Mouse (Mus musculus) limb, embryonic 14.5 days (tissue): ENCODE measurements around the gene Unc5b. TPM values are rescaled to one million over a fixed set of nuclear protein-coding genes. Genes with fewer than 3 reads are reported as not detected.

ENCODE experiments used
- ATAC-seq: fragments of 200-750 bp; cut with Nextera tagmentation; 2 replicates; pipeline ENCODE4 v1.8.0; 2017; ENCODE audit warnings: low read depth, moderate number of reproducible peaks, moderate TSS enrichment; ENCODE audit not compliant: low FRiP score
- DNase-seq: peaks from one replicate; pipeline ENCODE4 v3.0.0-alpha.2; 2015; ENCODE audit warnings: low spot score
- H3K27ac ChIP-seq: fragments of 300-500 bp; sonication (generic); replicated peaks from 2 replicates; pipeline ENCODE4 v1.5.1; 2014; ENCODE audit warnings: low read depth, mild to moderate bottlenecking, low read length, moderate library complexity, mixed read lengths
- H3K27me3 ChIP-seq: fragments of 300-500 bp; sonication (generic); 2 replicates; pipeline ENCODE4 v1.6.1; 2014; ENCODE audit warnings: low read length, mixed read lengths; ENCODE audit not compliant: control insufficient read depth, insufficient read depth
- H3K36me3 ChIP-seq: fragments of 300-500 bp; sonication (generic); 2 replicates; pipeline ENCODE4 v1.6.1; 2014; ENCODE audit warnings: mild to moderate bottlenecking, low read length, moderate library complexity, mixed read lengths; ENCODE audit not compliant: control insufficient read depth, insufficient read depth
- H3K4me1 ChIP-seq: fragments of 300-500 bp; sonication (generic); 2 replicates; pipeline ENCODE4 v1.6.1; 2014; ENCODE audit warnings: antibody characterized with exemption, low read length, mixed read lengths; ENCODE audit not compliant: control insufficient read depth, insufficient read depth
- H3K4me2 ChIP-seq: fragments of 300-500 bp; sonication (generic); replicated peaks from 2 replicates; pipeline ENCODE4 v1.6.1; 2014; ENCODE audit warnings: low read depth, mild to moderate bottlenecking, low read length, moderate library complexity; ENCODE audit not compliant: severe bottlenecking
- H3K4me3 ChIP-seq: fragments of 300-500 bp; sonication (generic); replicated peaks from 2 replicates; pipeline ENCODE4 v1.5.1; 2014; ENCODE audit warnings: low read length
- H3K9ac ChIP-seq: fragments of 300-500 bp; sonication (generic); 2 replicates; pipeline ENCODE4 v1.6.1; 2014; ENCODE audit warnings: mild to moderate bottlenecking, low read depth, low read length, moderate library complexity; ENCODE audit not compliant: severe bottlenecking
- H3K9me3 ChIP-seq: fragments of 300-500 bp; sonication (generic); 2 replicates; pipeline ENCODE4 v1.6.1; 2016; ENCODE audit warnings: low read length; ENCODE audit not compliant: control insufficient read depth
- POLR2A ChIP-seq: fragments of 200-500 bp; IDR thresholded peaks from 2 replicates; pipeline ENCODE4 v1.8.0; 2012; ENCODE audit warnings: inconsistent platforms, mild to moderate bottlenecking, moderate library complexity, borderline replicate concordance; ENCODE audit not compliant: insufficient read depth, insufficient read length; ENCODE audit errors: extremely low read depth
- WGBS: fragments of 180-500 bp; shearing (Covaris S2); extraction: QIAGEN DNeasy Blood & Tissue Kit; methylation state at CpG from one replicate; pipeline ENCODE4 v1.1.7; 2014; 5-methylcytosine and 5-hydroxymethylcytosine counted together
- polyA plus RNA-seq, 2 experiments: library from polyadenylated mRNA; depleted of rRNA in 1 of 2; stranded (reverse) in 1 of 2; unstranded in 1 of 2; fragments of >200 nt; fragmentation: Nextera tagmentation in 1 of 2; extraction: Ambion mirVana in 1 of 2; gene quantifications; 2 replicates each; pipeline versions ENCODE4 v1.2.1 to v1.2.3; 2012 to 2014

The Unc5b gene
- polyA plus RNA-seq, 2 experiments, result 6.2 to 21.8 TPM

DNA sequence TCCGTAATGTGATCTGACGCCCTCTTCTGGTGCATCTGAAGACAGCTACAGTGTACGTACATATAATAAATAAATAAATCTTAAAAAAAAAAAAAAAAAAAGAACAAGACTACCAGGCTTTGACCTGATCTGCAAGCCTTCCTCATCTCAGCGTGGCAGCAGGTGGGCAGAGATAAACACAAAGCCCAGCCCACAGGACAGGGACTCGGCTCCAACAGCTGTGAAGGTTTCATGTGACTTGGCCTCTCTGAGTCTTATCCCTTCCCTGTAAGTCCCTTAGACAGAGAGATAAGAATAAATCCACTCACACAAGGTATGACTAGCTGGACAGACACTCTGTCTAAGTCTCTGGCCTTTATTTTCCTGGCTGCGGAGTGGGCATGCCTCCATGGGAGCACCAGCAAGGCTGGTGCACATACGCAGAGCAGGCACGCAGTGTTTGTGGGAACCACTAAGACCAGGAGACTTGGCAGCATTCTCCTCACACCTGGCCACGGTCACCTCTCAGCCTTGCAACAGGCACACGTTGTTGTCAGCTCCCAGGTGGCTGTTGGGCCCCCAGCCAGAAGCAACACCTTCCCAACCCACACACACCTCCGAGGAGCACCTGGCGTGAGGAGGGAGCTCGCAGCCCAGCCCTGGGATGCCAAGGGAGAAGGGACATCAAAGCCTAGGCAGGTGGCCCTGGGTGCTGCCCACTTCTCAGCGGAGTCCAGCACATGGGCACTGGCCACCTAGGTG, 33.5 kb downstream of the Unc5b start:
- Histone ChIP-seq H3K27me3 (no peaks in the 10 kb centered on the region), H3K9ac (no peak overlapping the region), H3K36me3 (no peaks in the 10 kb centered on the region), H3K4me3 (no peak overlapping the region), H3K4me1 (peaks cover 81% of the 10 kb centered on the region), H3K27ac (no peak overlapping the region), H3K4me2 (no peak overlapping the region), H3K9me3 (no peaks in the 10 kb centered on the region)
- TF ChIP-seq POLR2A, result no peak
- WGBS, result 62% methylated on average over 14 of the region's 14 CpGs
- DNase-seq, result no peak
- ATAC-seq, result no peak

DNA sequence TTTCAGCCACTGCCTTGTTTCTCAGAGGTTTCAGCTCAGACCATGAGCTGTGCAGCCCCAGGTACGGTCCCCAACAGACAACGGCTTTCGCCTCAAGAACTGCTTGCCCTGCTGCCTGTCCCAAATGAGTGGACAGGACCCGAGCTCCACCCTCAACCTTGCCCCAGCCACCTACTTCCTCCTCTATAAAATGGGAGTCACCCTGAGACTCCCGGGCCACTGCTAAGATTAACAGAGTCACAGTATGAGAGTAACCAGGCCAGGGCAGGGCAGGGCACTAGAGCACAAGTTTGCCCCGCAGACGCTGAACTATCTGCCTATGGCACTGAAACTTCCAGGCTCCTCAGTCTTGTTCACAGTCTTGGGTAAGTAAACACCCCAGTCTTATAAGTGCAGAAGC, 34.9 kb downstream of the Unc5b start:
- 63% methylated on average over 7 of the region's 7 CpGs for WGBS
- DNase-seq, result no peak
- no peaks in the 10 kb centered on the region for H3K36me3 ChIP-seq
- H3K9ac ChIP-seq, result 0 out of 2 replicates have a peak overlapping the region, but pooled peaks have one; percentile 31
- ATAC-seq, result no peak
- no peak for TF ChIP-seq POLR2A
- no peak overlapping the region for H3K4me3 ChIP-seq
- H3K27ac ChIP-seq, result no peak overlapping the region
- no peaks in the 10 kb centered on the region for H3K27me3 ChIP-seq
- peaks cover 84% of the 10 kb centered on the region for H3K4me1 ChIP-seq
- H3K4me2 ChIP-seq, result no peak overlapping the region
- no peaks in the 10 kb centered on the region for H3K9me3 ChIP-seq

DNA sequence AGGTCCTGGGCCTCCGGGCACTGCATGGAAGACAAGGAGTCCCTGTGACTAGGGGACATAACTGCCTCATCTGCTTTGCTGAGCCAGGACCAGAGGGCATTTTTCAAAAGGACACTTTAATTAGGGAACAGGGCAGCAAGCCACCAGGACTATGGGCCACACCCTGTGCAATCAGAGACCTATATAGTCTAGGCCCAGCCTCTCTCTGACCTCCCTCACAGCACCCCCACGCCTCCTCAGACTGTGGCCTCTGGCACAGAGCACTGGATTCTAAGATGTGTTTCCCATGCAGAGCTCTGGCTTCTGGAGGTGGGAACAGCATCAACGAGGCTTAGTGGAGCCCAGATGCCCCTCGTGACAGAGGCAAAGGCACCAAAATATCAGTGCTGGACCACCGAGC, 35.4 kb downstream of the Unc5b start:
- DNase-seq, result no peak
- Histone ChIP-seq H3K36me3 (no peaks in the 10 kb centered on the region), H3K9me3 (no peaks in the 10 kb centered on the region), H3K4me1 (peaks cover 79% of the 10 kb centered on the region), H3K27ac (no peak overlapping the region), H3K4me2 (no peak overlapping the region), H3K9ac (no peak overlapping the region), H3K4me3 (no peak overlapping the region), H3K27me3 (no peaks in the 10 kb centered on the region)
- 34% methylated on average over 5 of the region's 5 CpGs for WGBS
- ATAC-seq, result no peak
- TF ChIP-seq POLR2A, result no peak

DNA sequence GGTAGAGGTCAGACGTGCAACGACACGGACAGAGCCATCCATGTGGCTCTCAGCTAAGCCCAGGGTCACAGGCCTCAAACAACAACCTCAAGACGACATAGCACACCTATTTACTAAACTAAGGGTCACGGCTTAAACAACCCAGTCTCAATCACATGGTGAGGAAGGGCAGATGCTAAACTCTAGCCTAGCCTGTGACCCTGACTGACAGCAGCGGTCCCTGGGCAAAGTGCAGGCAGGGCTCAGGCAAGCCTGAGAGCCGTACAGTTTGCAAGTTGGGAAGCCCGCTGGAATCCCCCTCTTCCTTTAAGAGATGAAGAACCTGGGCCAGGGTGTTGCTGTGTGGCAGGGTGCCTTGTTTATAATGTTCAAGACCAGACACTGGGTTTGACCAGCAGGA, 36.6 kb downstream of the Unc5b start:
- H3K9me3 ChIP-seq, result no peaks in the 10 kb centered on the region
- WGBS, result 21% methylated on average over 8 of the region's 8 CpGs
- peaks cover 68% of the 10 kb centered on the region for H3K4me1 ChIP-seq
- H3K27me3 ChIP-seq, result no peaks in the 10 kb centered on the region
- DNase-seq (no peak), ATAC-seq (0 out of 2 replicates have a peak, but pooled peaks have one; percentile 5)
- H3K9ac ChIP-seq, result no peak overlapping the region
- TF ChIP-seq POLR2A, result no peak
- H3K36me3 ChIP-seq, result no peaks in the 10 kb centered on the region
- H3K4me2 ChIP-seq, result peak overlapping the region; percentile 3; the same call in 1 of the 2 replicates
- peak overlapping the region; percentile 64 for H3K27ac ChIP-seq
- no peak overlapping the region for H3K4me3 ChIP-seq

DNA sequence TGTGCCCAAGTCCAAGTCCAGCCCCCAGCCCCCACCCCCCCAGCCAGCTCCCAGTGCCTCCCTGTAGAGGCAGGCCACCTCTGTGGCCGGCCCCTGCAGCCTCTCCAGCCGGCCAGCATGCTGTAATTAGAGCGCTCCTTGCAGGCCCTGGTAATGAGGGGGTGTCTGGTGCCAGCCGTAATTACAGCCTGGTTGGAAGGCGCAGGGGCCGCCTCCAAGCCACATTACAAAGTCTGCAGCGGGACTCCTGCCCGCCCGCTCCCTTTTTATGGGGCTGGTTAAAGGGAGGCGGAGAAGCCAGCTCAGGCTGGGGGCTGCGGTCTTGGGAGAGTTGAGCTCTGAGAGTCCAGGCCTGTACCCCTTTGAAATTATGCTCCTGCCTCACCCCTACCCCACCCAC, 37.0 kb downstream of the Unc5b start:
- no peaks in the 10 kb centered on the region for H3K27me3 ChIP-seq
- peak overlapping the region; percentile 64 for H3K27ac ChIP-seq
- no peak overlapping the region for H3K4me3 ChIP-seq
- 15% methylated on average over 11 of the region's 11 CpGs for WGBS
- H3K4me2 ChIP-seq, result peak overlapping the region; percentile 3; the same call in 1 of the 2 replicates
- no peaks in the 10 kb centered on the region for H3K36me3 ChIP-seq
- H3K9me3 ChIP-seq, result no peaks in the 10 kb centered on the region
- H3K4me1 ChIP-seq, result peaks cover 64% of the 10 kb centered on the region
- TF ChIP-seq POLR2A, result no peak
- DNase-seq, result peak; percentile 68
- ATAC-seq, result peak; percentile 59; the same call in 1 of the 2 replicates
- H3K9ac ChIP-seq, result no peak overlapping the region
